Mouse (Mus musculus) CH12.LX (cell line): Measurements from ENCODE around the gene Prph. TPM values are rescaled to one million over a fixed set of nuclear protein-coding genes. Genes with fewer than 3 reads are reported as not detected.

Experiments
- DNase-seq: peaks from one replicate; pipeline ENCODE4 v3.0.0-alpha.2; 2013; ENCODE audit errors: extremely low read depth
- H3K27ac ChIP-seq: 2 replicates; pipeline ENCODE4 v1.5.1; 2012; ENCODE audit warnings: low read depth, mild to moderate bottlenecking, control low read depth, moderate library complexity; ENCODE audit not compliant: insufficient read depth
- H3K27me3 ChIP-seq: replicated peaks from 2 replicates; pipeline ENCODE3; 2012; ENCODE audit warnings: inconsistent platforms
- H3K36me3 ChIP-seq, 2 experiments: replicated peaks in 1 of 2; 2 replicates each; pipeline versions ENCODE3 to v1.6.1; 2012; ENCODE audit warnings: inconsistent platforms in 1 of 2, low read length in 1 of 2, mild to moderate bottlenecking in 1 of 2, mixed read lengths in 1 of 2, moderate library complexity in 1 of 2; ENCODE audit not compliant: control insufficient read depth in 1 of 2, insufficient read depth in 1 of 2
- H3K4me1 ChIP-seq, 2 experiments: 2 replicates each; pipeline ENCODE4 v1.6.1; 2012; ENCODE audit warnings: inconsistent platforms in 1 of 2, moderate library complexity in 1 of 2; ENCODE audit not compliant: insufficient read depth in 2 of 2, control insufficient read depth in 1 of 2
- H3K4me2 ChIP-seq: 2 replicates; pipeline ENCODE4 v1.6.1; 2012; ENCODE audit warnings: low read depth, mild to moderate bottlenecking, control low read depth; ENCODE audit not compliant: poor library complexity, insufficient read depth, severe bottlenecking
- H3K4me3 ChIP-seq, 3 experiments: fragments of 150-350 bp in 1 of 3; sonication (generic) in 1 of 3; replicated peaks in 1 of 3; 2 replicates each; pipeline versions ENCODE3 to v1.5.1; 2011 to 2012; ENCODE audit warnings: low read depth in 2 of 3, low read length in 2 of 3, mild to moderate bottlenecking in 2 of 3, moderate library complexity in 2 of 3, control low read depth in 1 of 3, improper control_type of control experiment in 1 of 3, inconsistent platforms in 1 of 3, mixed read lengths in 1 of 3; ENCODE audit not compliant: poor library complexity in 1 of 3
- H3K79me2 ChIP-seq: replicated peaks from 2 replicates; pipeline ENCODE4 v1.6.1; 2012; ENCODE audit warnings: mild to moderate bottlenecking, moderate library complexity; ENCODE audit not compliant: control insufficient read depth, poor library complexity, insufficient read depth, severe bottlenecking; ENCODE audit errors: extremely low read depth
- H3K9ac ChIP-seq: 2 replicates; pipeline ENCODE4 v1.6.1; 2012; ENCODE audit warnings: low read depth, mild to moderate bottlenecking, control low read depth, moderate library complexity; ENCODE audit not compliant: insufficient read depth
- H3K9me3 ChIP-seq: replicated peaks from 2 replicates; pipeline ENCODE3; 2012; ENCODE audit warnings: low read length, inconsistent platforms, mixed read lengths
- BHLHE40 ChIP-seq: IDR thresholded peaks from 2 replicates; pipeline ENCODE4 v1.6.1; 2011; ENCODE audit warnings: mild to moderate bottlenecking, low read depth, low read length, improper control_type of control experiment
- CHD2 ChIP-seq: IDR thresholded peaks from 2 replicates; pipeline ENCODE4 v1.6.1; 2011; ENCODE audit warnings: low read length, improper control_type of control experiment
- CTCF ChIP-seq, 2 experiments: IDR thresholded peaks in 1 of 2; conservative IDR thresholded peaks in 1 of 2; 2 replicates each; pipeline ENCODE4 v1.5.1; 2011 to 2012; ENCODE audit warnings: low read depth in 2 of 2, low read length in 2 of 2, improper control_type of control experiment in 1 of 2, inconsistent platforms in 1 of 2, mild to moderate bottlenecking in 1 of 2, moderate library complexity in 1 of 2
- E2F4 ChIP-seq: IDR thresholded peaks from 2 replicates; pipeline ENCODE4 v1.6.1; 2011; ENCODE audit warnings: low read depth, low read length, improper control_type of control experiment; ENCODE audit not compliant: insufficient replicate concordance
- ELF1 ChIP-seq: IDR thresholded peaks from 2 replicates; pipeline ENCODE4 v1.6.1; 2014; ENCODE audit warnings: low read depth, mild to moderate bottlenecking, inconsistent platforms, low read length, improper control_type of control experiment
- GABPA ChIP-seq: IDR thresholded peaks from 2 replicates; pipeline ENCODE4 v1.6.1; 2012; ENCODE audit warnings: low read depth, low read length, improper control_type of control experiment, inconsistent platforms; ENCODE audit not compliant: insufficient replicate concordance
- JUN ChIP-seq: IDR thresholded peaks from 2 replicates; pipeline ENCODE4 v1.6.1; 2011; ENCODE audit warnings: low read depth, mild to moderate bottlenecking, low read length, improper control_type of control experiment, moderate library complexity; ENCODE audit not compliant: insufficient read depth
- JUND ChIP-seq: conservative IDR thresholded peaks from 2 replicates; pipeline ENCODE4 v1.6.1; 2011; ENCODE audit warnings: low read depth, low read length, improper control_type of control experiment
- KAT2A ChIP-seq: IDR thresholded peaks from 2 replicates; pipeline ENCODE4 v1.6.1; 2012; ENCODE audit warnings: low read length, improper control_type of control experiment, inconsistent platforms; ENCODE audit not compliant: insufficient replicate concordance
- MAFK ChIP-seq: IDR thresholded peaks from 2 replicates; pipeline ENCODE4 v1.6.1; 2011; ENCODE audit warnings: low read length, improper control_type of control experiment; ENCODE audit not compliant: insufficient replicate concordance
- MAZ ChIP-seq: IDR thresholded peaks from 2 replicates; pipeline ENCODE4 v1.6.1; 2012; ENCODE audit warnings: low read depth, mild to moderate bottlenecking, inconsistent platforms, low read length, improper control_type of control experiment, moderate library complexity
- MEF2A ChIP-seq: IDR thresholded peaks from 2 replicates; pipeline ENCODE4 v1.6.1; 2014; ENCODE audit warnings: low read depth, mild to moderate bottlenecking, inconsistent platforms, low read length, improper control_type of control experiment, borderline replicate concordance
- MYC ChIP-seq: IDR thresholded peaks from 2 replicates; pipeline ENCODE4 v1.6.1; 2011; ENCODE audit warnings: low read depth, mild to moderate bottlenecking, improper control_type of control experiment, low read length
- NRF1 ChIP-seq: IDR thresholded peaks from 2 replicates; pipeline ENCODE4 v1.6.1; 2014; ENCODE audit warnings: low read depth, mild to moderate bottlenecking, inconsistent platforms, low read length, improper control_type of control experiment, moderate library complexity
- PAX5 ChIP-seq: IDR thresholded peaks from 2 replicates; pipeline ENCODE4 v1.6.1; 2012; ENCODE audit warnings: low read length, inconsistent platforms, mixed read lengths
- RCOR1 ChIP-seq: conservative IDR thresholded peaks from 2 replicates; pipeline ENCODE4 v1.6.1; 2012; ENCODE audit warnings: low read depth, mild to moderate bottlenecking, inconsistent platforms, low read length, improper control_type of control experiment
- SMC3 ChIP-seq: IDR thresholded peaks from 2 replicates; pipeline ENCODE4 v1.6.1; 2011; ENCODE audit warnings: low read depth, low read length, improper control_type of control experiment
- TBP ChIP-seq: conservative IDR thresholded peaks from 2 replicates; pipeline ENCODE4 v1.6.1; 2011; ENCODE audit warnings: low read depth, low read length, improper control_type of control experiment
- TCF12 ChIP-seq: IDR thresholded peaks from 2 replicates; pipeline ENCODE4 v1.6.1; 2014; ENCODE audit warnings: low read depth, mild to moderate bottlenecking, inconsistent platforms, low read length, improper control_type of control experiment
- UBTF ChIP-seq: IDR thresholded peaks from 2 replicates; pipeline ENCODE4 v1.6.1; 2012; ENCODE audit warnings: low read depth, mild to moderate bottlenecking, inconsistent platforms, low read length, improper control_type of control experiment, moderate library complexity
- USF1 ChIP-seq: IDR thresholded peaks from 2 replicates; pipeline ENCODE4 v1.6.1; 2014; ENCODE audit warnings: low read depth, mild to moderate bottlenecking, inconsistent platforms, low read length, improper control_type of control experiment
- USF2 ChIP-seq: conservative IDR thresholded peaks from 2 replicates; pipeline ENCODE4 v1.6.1; 2011; ENCODE audit warnings: low read depth, low read length, improper control_type of control experiment
- ZKSCAN1 ChIP-seq: IDR thresholded peaks from 2 replicates; pipeline ENCODE4 v1.6.1; 2012; ENCODE audit warnings: low read depth, inconsistent platforms, low read length, improper control_type of control experiment, borderline replicate concordance
- ZMIZ1 ChIP-seq: IDR thresholded peaks from 2 replicates; pipeline ENCODE4 v1.6.1; 2012; ENCODE audit warnings: low read depth, mild to moderate bottlenecking, inconsistent platforms, low read length, improper control_type of control experiment
- ZNF384 ChIP-seq: IDR thresholded peaks from 2 replicates; pipeline ENCODE4 v1.6.1; 2012; ENCODE audit warnings: low read depth, low read length, improper control_type of control experiment, inconsistent platforms
- dilution Hi-C: fragments of 300-500 bp; cut with MboI; formaldehyde crosslinking; loops from 2 replicates; pipeline ENCODE4 v1.14.3; 2020; ENCODE audit warnings: low sequenced_read_pairs; ENCODE audit not compliant: extremely low pct_unique_long_range_greater_than_20kb, extremely low pct_ligation_motif_present
- in situ Hi-C: fragments of 300-500 bp; cut with MboI; formaldehyde crosslinking; loops from 3 replicates; pipeline ENCODE4 v1.14.3; 2019; ENCODE audit warnings: low sequenced_read_pairs, low pct_ligation_motif_present, low pct_unique_long_range_greater_than_20kb, mixed read lengths
- polyA plus RNA-seq: library from polyadenylated mRNA; unstranded; fragments of >175 nt; gene quantifications from 2 replicates; pipeline ENCODE4 v1.2.1, GENCODE M21; 2012; ENCODE audit warnings: low read depth; ENCODE audit not compliant: insufficient read length
- total RNA-seq, 2 experiments: library from RNA; depleted of rRNA; stranded (reverse); fragments of 300-350 nt in 1 of 2; fragments of >200 nt in 1 of 2; gene quantifications; 2 replicates each; pipeline ENCODE4 v1.2.3; 2012 to 2014

Prph gene
- total and polyA plus RNA-seq, 3 experiments, result 0.12 TPM; not detected in 2

- peak; percentile 59 for TF ChIP-seq ZNF384
- TF ChIP-seq BHLHE40, result no peak
- no peak for TF ChIP-seq KAT2A
- no peak for TF ChIP-seq TBP
- TF ChIP-seq JUN, result no peak
- in situ Hi-C loops (no loop called here), dilution Hi-C loops (no loop called here)
- H3K27ac ChIP-seq, result no peak overlapping the region
- peaks cover 0 to 25% of the 10 kb centered on the region in 2 experiments; a peak in 2 of 4 replicates for H3K4me1 ChIP-seq
- no peak overlapping the region for H3K4me3 ChIP-seq
- no peaks in the 10 kb centered on the region for H3K27me3 ChIP-seq
- H3K9me3 ChIP-seq, result no peaks in the 10 kb centered on the region
- H3K9ac ChIP-seq, result no peak overlapping the region
- no peaks in the 10 kb centered on the region for H3K36me3 ChIP-seq
- no peaks in the 10 kb centered on the region for H3K79me2 ChIP-seq
- H3K4me2 ChIP-seq, result peak overlapping the region; percentile 65; the same call in 1 of the 2 replicates
- DNase-seq, result no peak
Observed at GRCm38 (mm10) chr15:99011946-99012345, 43.0 kb upstream of the Prph start.

GRCm38 (mm10) chr15:99014496-99015030, 40.4 kb upstream of the Prph start:
- H3K4me3 ChIP-seq, result no peak overlapping the region
- H3K36me3 ChIP-seq, result no peaks in the 10 kb centered on the region
- no peak for DNase-seq
- H3K9me3 ChIP-seq, result no peaks in the 10 kb centered on the region
- no peak overlapping the region for H3K4me2 ChIP-seq
- H3K27ac ChIP-seq, result no peak overlapping the region
- TF ChIP-seq JUND (no peak), ZKSCAN1 (no peak), MEF2A (no peak), CHD2 (no peak), MYC (no peak), ZMIZ1 (no peak), CTCF (conservative IDR thresholded peaks at IDR 0.05 in 1 of 2, IDR thresholded peaks at IDR 0.05 in 1 of 2; ENCODE audit: low read depth in 2 of 2, low read length in 2 of 2) (no peak)
- H3K9ac ChIP-seq, result no peak overlapping the region
- peaks cover 0 to 15% of the 10 kb centered on the region in 2 experiments; a peak in 2 of 4 replicates for H3K4me1 ChIP-seq
- dilution Hi-C loops (no loop called here), in situ Hi-C loops (no loop called here)
- no peaks in the 10 kb centered on the region for H3K27me3 ChIP-seq
- H3K79me2 ChIP-seq, result no peaks in the 10 kb centered on the region

DNA sequence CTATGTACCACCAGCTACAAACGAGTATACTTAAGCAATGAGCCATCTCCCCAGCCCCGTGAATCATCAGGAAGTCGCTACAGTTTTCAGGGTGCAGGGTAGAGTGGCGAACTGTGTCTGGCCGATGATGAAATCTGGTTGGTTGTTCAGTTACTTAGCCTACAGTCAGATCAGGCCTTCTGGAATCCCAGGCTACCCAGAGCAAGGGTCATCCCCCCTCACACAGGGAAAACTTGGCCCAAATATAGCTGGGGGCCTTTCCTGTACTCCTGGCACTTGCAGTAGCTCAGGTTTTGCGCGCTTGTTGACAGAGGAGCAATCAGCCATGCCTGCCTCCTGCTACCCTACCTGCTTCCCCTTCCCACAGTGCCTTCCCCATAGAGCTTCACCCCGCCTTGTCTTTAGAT, 37.6 kb upstream of the Prph start:
- peaks cover 3% of the 10 kb centered on the region for H3K9me3 ChIP-seq
- no peak for TF ChIP-seq USF1
- TF ChIP-seq ELF1, result no peak
- TF ChIP-seq BHLHE40, result no peak
- no peak for TF ChIP-seq PAX5
- no peak for TF ChIP-seq SMC3
- TF ChIP-seq NRF1, result no peak
- TF ChIP-seq UBTF, result no peak
- TF ChIP-seq CTCF (conservative IDR thresholded peaks at IDR 0.05 in 1 of 2, IDR thresholded peaks at IDR 0.05 in 1 of 2; ENCODE audit: low read depth in 2 of 2, low read length in 2 of 2), result no peak
- TF ChIP-seq JUN, result no peak
- TF ChIP-seq GABPA, result no peak
- TF ChIP-seq MAFK, result no peak
- TF ChIP-seq USF2, result no peak
- TF ChIP-seq CHD2, result no peak
- no peak for TF ChIP-seq JUND
- TF ChIP-seq RCOR1, result no peak
- TF ChIP-seq TCF12, result no peak
- TF ChIP-seq ZMIZ1, result no peak
- no peak for TF ChIP-seq E2F4
- no peak for TF ChIP-seq MAZ
- TF ChIP-seq, all 38 proteins: peak for 0
- Histone ChIP-seq H3K4me2 (no peak overlapping the region), H3K36me3 (no peaks in the 10 kb centered on the region), H3K27me3 (no peaks in the 10 kb centered on the region), H3K79me2 (no peaks in the 10 kb centered on the region), H3K27ac (no peak overlapping the region), H3K9ac (no peak overlapping the region), H3K4me1 (peaks cover 0 to 11% of the 10 kb centered on the region in 2 experiments; a peak in 2 of 4 replicates), H3K4me3 (no peak overlapping the region)
- dilution Hi-C loops (no loop called here), in situ Hi-C loops (no loop called here)
- no peak for DNase-seq
